Mouse (Mus musculus) heart, embryonic 14.5 days (tissue): ENCODE results near the gene Cyp26b1. TPM values are rescaled to one million over a fixed set of nuclear protein-coding genes. Genes with fewer than 3 reads are reported as not detected.

Experiments
- ATAC-seq: fragments of 200-750 bp; cut with Nextera tagmentation; 2 replicates; pipeline ENCODE4 v1.8.0; 2017; ENCODE audit warnings: low read depth, moderate TSS enrichment; ENCODE audit not compliant: insufficient number of reproducible peaks, insufficient read depth, low FRiP score
- H3K27ac ChIP-seq, 2 experiments: fragments of 200-500 bp in 1 of 2; fragments of 300-500 bp in 1 of 2; sonication (generic) in 1 of 2; replicated peaks in 1 of 2; 2 replicates each; pipeline ENCODE4 v1.5.1; 2012 to 2014; ENCODE audit warnings: low read depth in 2 of 2, low read length in 2 of 2, control low read depth in 1 of 2, mild to moderate bottlenecking in 1 of 2, mixed read lengths in 1 of 2; ENCODE audit not compliant: control insufficient read depth in 1 of 2, insufficient read depth in 1 of 2
- H3K27me3 ChIP-seq: fragments of 300-500 bp; sonication (generic); 2 replicates; pipeline ENCODE4 v1.6.1; 2014; ENCODE audit warnings: mild to moderate bottlenecking, low read length, control low read depth; ENCODE audit not compliant: control insufficient read depth, insufficient read depth
- H3K36me3 ChIP-seq: fragments of 300-500 bp; sonication (generic); 2 replicates; pipeline ENCODE4 v1.6.1; 2014; ENCODE audit warnings: mild to moderate bottlenecking, control low read depth, low read length, mixed read lengths; ENCODE audit not compliant: control insufficient read depth, insufficient read depth
- H3K4me1 ChIP-seq, 2 experiments: fragments of 200-500 bp in 1 of 2; fragments of 300-500 bp in 1 of 2; sonication (generic) in 1 of 2; 2 replicates each; pipeline ENCODE4 v1.6.1; 2012 to 2014; ENCODE audit warnings: low read length in 2 of 2, control low read depth in 1 of 2, mixed read lengths in 1 of 2; ENCODE audit not compliant: control insufficient read depth in 2 of 2, insufficient read depth in 2 of 2
- H3K4me2 ChIP-seq: fragments of 300-500 bp; sonication (generic); 2 replicates; pipeline ENCODE4 v1.6.1; 2014; ENCODE audit warnings: mild to moderate bottlenecking, low read length
- H3K4me3 ChIP-seq, 2 experiments: fragments of 200-500 bp in 1 of 2; fragments of 300-500 bp in 1 of 2; sonication (generic) in 1 of 2; 2 replicates each; pipeline ENCODE4 v1.5.1; 2012 to 2014; ENCODE audit warnings: low read length in 2 of 2, mild to moderate bottlenecking in 2 of 2, control low read depth in 1 of 2, low read depth in 1 of 2, moderate library complexity in 1 of 2; ENCODE audit not compliant: control insufficient read depth in 1 of 2, insufficient read depth in 1 of 2
- H3K9ac ChIP-seq: fragments of 300-500 bp; sonication (generic); 2 replicates; pipeline ENCODE4 v1.6.1; 2014; ENCODE audit warnings: mild to moderate bottlenecking, low read length
- H3K9me3 ChIP-seq: fragments of 300-500 bp; sonication (generic); 2 replicates; pipeline ENCODE4 v1.6.1; 2016; ENCODE audit warnings: low read length, control low read depth; ENCODE audit not compliant: control insufficient read depth
- WGBS: fragments of 180-500 bp; shearing (Covaris S2); extraction: QIAGEN DNeasy Blood & Tissue Kit; methylation state at CpG from one replicate; pipeline ENCODE4 v1.1.7; 2014; 5-methylcytosine and 5-hydroxymethylcytosine counted together
- polyA plus RNA-seq: library from polyadenylated mRNA; unstranded; fragments of >200 nt; fragmentation: Nextera tagmentation; extraction: Ambion mirVana; gene quantifications from 2 replicates; pipeline ENCODE4 v1.2.1, GENCODE M21; 2014

Gene Cyp26b1
- polyA plus RNA-seq, result 0.62 and 0.71 TPM in 2 replicates

GRCm38 (mm10) chr6:84593693-84594092 is at the start of gene Cyp26b1:
Gene Cyp26b1 (minus strand): TSS chr6:84593908.
- no peak within 1 kb of the TSS for H3K9ac ChIP-seq
- no peak within 1 kb of the TSS for H3K4me2 ChIP-seq
- H3K4me1 ChIP-seq, result peaks cover 18 to 21% of the 10 kb centered on the region in 2 experiments
- H3K4me3 ChIP-seq, result no peak within 1 kb of the TSS
- WGBS, result 84% methylated on average over 10 of the region's 10 CpGs
- no peaks in the 10 kb centered on the region for H3K9me3 ChIP-seq
- H3K27ac ChIP-seq, result no peak within 1 kb of the TSS
- ATAC-seq, result no peak
- no peaks in the 10 kb centered on the region for H3K36me3 ChIP-seq
- peaks cover 17% of the 10 kb centered on the region for H3K27me3 ChIP-seq

GRCm38 (mm10) chr6:84641062-84641431 is 47.3 kb upstream of the Cyp26b1 start:
- no peaks in the 10 kb centered on the region for H3K9me3 ChIP-seq
- no peak overlapping the region for H3K4me3 ChIP-seq
- ATAC-seq, result no peak
- WGBS, result 42% methylated on average over 4 of the region's 4 CpGs
- peaks cover 12 to 25% of the 10 kb centered on the region in 2 experiments for H3K4me1 ChIP-seq
- H3K9ac ChIP-seq, result no peak overlapping the region
- no peaks in the 10 kb centered on the region for H3K27me3 ChIP-seq
- peak overlapping the region; percentile 10 to 48; a peak in 1 of 4 replicates for H3K27ac ChIP-seq
- no peaks in the 10 kb centered on the region for H3K36me3 ChIP-seq
- H3K4me2 ChIP-seq, result no peak overlapping the region

GRCm38 (mm10) chr6:84640324-84641061 is 46.8 kb upstream of the Cyp26b1 start:
- 26% methylated on average over 9 of the region's 9 CpGs for WGBS
- Histone ChIP-seq H3K4me1 (peaks cover 12 to 25% of the 10 kb centered on the region in 2 experiments), H3K9ac (no peak overlapping the region), H3K36me3 (no peaks in the 10 kb centered on the region), H3K4me3 (no peak overlapping the region), H3K27ac (peak overlapping the region; percentile 36 to 48; a peak in 1 of 4 replicates), H3K9me3 (no peaks in the 10 kb centered on the region), H3K27me3 (no peaks in the 10 kb centered on the region), H3K4me2 (no peak overlapping the region)
- ATAC-seq, result 0 out of 2 replicates have a peak, but pooled peaks have one; percentile 50

- no peak overlapping the region for H3K4me2 ChIP-seq
- no peak overlapping the region for H3K9ac ChIP-seq
- no peaks in the 10 kb centered on the region for H3K36me3 ChIP-seq
- no peaks in the 10 kb centered on the region for H3K9me3 ChIP-seq
- H3K27ac ChIP-seq, result no peak overlapping the region
- H3K27me3 ChIP-seq, result no peaks in the 10 kb centered on the region
- H3K4me1 ChIP-seq, result peaks cover 12 to 25% of the 10 kb centered on the region in 2 experiments
- no peak overlapping the region for H3K4me3 ChIP-seq
- ATAC-seq, result no peak; the same call in 1 of the 2 replicates
These were observed 44.5 kb upstream of the Cyp26b1 start for GRCm38 (mm10) chr6:84638206-84638605.

GRCm38 (mm10) chr6:84631588-84631987 is 37.9 kb upstream of the Cyp26b1 start:
- Histone ChIP-seq H3K36me3 (no peaks in the 10 kb centered on the region), H3K9me3 (no peaks in the 10 kb centered on the region), H3K27me3 (no peaks in the 10 kb centered on the region), H3K27ac (no peak overlapping the region), H3K4me1 (no peaks in the 10 kb centered on the region; a peak in 1 of 4 replicates), H3K4me2 (no peak overlapping the region), H3K9ac (no peak overlapping the region), H3K4me3 (no peak overlapping the region)
- no peak for ATAC-seq
- 78% methylated on average over 2 of the region's 2 CpGs for WGBS

- peaks cover 0 to 2% of the 10 kb centered on the region in 2 experiments; a peak in 1 of 4 replicates for H3K4me1 ChIP-seq
- no peak overlapping the region for H3K27ac ChIP-seq
- no peak overlapping the region for H3K4me2 ChIP-seq
- no peaks in the 10 kb centered on the region for H3K36me3 ChIP-seq
- no peaks in the 10 kb centered on the region for H3K27me3 ChIP-seq
- ATAC-seq, result no peak
- H3K4me3 ChIP-seq, result no peak overlapping the region
- 41% methylated on average over 1 of the region's 1 CpGs for WGBS
- no peaks in the 10 kb centered on the region for H3K9me3 ChIP-seq
- H3K9ac ChIP-seq, result no peak overlapping the region
These were observed 36.6 kb upstream of the Cyp26b1 start for GRCm38 (mm10) chr6:84630276-84630675.

- no peaks in the 10 kb centered on the region for H3K36me3 ChIP-seq
- H3K27me3 ChIP-seq, result no peaks in the 10 kb centered on the region
- no peak overlapping the region for H3K4me3 ChIP-seq
- H3K4me2 ChIP-seq, result no peak overlapping the region
- H3K9me3 ChIP-seq, result no peaks in the 10 kb centered on the region
- H3K9ac ChIP-seq, result no peak overlapping the region
- peaks cover 0 to 2% of the 10 kb centered on the region in 2 experiments; a peak in 1 of 4 replicates for H3K4me1 ChIP-seq
- WGBS, result 82% methylated on average over 5 of the region's 5 CpGs
- ATAC-seq, result no peak
- H3K27ac ChIP-seq, result no peak overlapping the region
These were observed 35.1 kb upstream of the Cyp26b1 start for GRCm38 (mm10) chr6:84628831-84629230.
